Mouse (Mus musculus): ENCODE data around the gene 1700007K13Rik.

- TF ChIP-seq CTCF (IDR thresholded peaks at IDR 0.05; ENCODE audit: low read depth) (no peak), EP300 (IDR thresholded peaks at IDR 0.05; ENCODE audit: low read depth) (no peak)
Measured at GRCm38 (mm10) chr2:28506291-28506690, 40.2 kb upstream of the 1700007K13Rik start.
